Mouse (Mus musculus) liver, embryonic 18 days (tissue): ENCODE results near the gene Trim26. TPM values are rescaled to one million over a fixed set of nuclear protein-coding genes. Genes with fewer than 3 reads are reported as not detected.

Source experiments
- polyA plus RNA-seq: library from polyadenylated mRNA; depleted of rRNA; stranded (reverse); fragments of >200 nt; gene quantifications from 2 replicates; pipeline ENCODE4 v1.2.3, GENCODE M21; 2012; rRNA removed

Trim26 gene
- polyA plus RNA-seq: 19.4 and 23.3 TPM in 2 replicates

DNA sequence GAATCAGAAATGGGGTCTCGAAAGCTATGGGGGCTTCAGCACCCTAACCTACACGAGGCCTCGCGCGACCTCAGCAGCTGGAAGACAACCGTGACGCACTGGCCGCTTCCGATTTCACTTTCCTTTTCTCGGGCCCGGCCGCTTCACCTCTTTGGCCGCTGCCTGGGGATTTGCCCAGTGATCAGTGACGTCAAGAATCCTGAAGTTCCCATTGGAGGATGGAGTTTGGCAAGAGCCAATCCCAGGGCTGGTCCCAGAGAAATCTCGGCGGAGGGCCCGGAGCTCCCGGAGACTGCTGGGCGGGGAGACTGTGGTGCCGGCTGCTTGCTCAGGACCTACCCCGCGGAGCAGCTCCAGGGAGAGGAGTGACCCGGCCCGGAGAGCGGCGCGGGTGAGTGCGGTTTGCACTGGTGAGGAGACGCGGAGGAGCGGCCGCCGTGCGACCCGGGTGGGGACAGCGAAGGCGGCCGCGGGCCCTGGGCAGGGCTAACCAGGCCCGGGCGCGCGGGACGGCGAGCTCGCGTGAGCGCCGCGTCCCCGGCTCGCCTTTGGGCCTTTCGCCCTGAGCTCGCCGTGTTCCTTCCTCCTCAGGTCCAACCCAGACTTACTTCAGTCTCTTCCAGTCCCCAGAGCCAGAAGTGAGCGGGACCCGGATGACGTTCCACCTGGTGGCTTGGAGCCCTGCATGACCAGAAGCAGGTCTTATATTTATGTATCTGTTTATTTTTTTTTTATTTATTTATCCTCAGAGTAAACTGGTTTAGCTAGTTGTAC is at the start of gene Trim26:
TSS of gene Trim26 (plus strand) at position 261 of the 774 bp plus-strand sequence.

DNA sequence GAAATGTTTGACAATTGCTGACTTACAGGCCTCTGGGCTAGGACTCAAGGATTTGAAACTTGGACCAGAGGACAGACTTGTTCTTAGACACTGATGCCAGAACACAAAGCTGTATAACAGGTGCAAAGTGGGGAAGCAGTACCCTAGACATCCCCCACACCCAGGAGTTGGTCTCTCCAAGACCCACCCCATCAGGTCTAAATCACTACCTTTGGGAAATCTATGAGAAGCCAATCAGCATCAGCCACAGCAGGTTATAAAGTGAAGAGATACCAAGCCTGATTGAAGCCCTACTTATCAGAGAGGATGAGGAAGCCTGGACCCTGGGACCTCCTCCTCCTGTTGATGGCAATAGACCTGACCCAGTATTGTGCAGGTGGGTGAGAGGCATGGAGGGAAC is 25.1 kb upstream of the Trim26 start, which contains the start of gene H2-M10.6:
TSS of gene H2-M10.6 (plus strand) at position 301 of the 400 bp plus-strand sequence.

DNA sequence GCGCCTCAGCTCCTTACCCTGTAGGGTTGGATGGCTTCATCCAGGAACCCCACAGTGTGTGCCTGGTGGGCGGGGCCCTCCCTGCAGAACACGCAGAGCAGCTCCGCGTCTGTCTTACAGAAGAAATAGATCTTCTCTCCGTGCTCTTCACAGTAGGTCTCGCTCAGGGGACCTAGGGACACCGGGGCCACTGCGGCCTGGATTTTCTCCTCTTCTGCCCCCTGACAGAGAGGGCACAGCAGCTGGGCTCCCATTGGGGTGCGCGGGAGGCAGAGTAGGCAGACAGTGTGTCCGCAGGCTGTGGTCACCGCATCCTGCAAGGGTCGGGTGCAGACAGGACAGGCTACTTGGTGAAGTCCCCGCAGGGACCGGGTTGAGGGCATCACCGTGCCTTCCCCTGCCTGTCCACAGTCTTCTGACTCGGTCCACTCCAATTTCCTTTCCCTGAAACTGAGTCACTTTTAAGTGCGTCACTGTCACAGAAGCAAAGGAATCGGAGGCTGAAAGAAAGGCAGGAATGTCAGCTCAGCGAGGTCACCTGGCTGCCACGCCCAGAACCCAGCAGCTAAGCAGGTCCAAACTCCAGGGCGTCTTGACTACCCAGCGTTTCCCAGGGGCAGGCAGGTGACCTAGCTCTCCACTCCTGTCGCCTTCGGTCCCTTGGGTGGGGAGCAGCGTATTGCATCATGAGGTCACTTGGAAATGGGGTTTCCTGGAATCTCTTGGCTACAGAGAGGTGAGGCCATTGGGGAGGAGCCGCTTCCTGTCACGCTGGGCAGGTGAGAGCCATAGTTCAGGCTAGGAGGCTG is 30.0 kb downstream of the Trim26 start, which contains the start of gene Trim15:
TSS of gene Trim15 (minus strand) at position 492 of the 809 bp plus-strand sequence.

DNA sequence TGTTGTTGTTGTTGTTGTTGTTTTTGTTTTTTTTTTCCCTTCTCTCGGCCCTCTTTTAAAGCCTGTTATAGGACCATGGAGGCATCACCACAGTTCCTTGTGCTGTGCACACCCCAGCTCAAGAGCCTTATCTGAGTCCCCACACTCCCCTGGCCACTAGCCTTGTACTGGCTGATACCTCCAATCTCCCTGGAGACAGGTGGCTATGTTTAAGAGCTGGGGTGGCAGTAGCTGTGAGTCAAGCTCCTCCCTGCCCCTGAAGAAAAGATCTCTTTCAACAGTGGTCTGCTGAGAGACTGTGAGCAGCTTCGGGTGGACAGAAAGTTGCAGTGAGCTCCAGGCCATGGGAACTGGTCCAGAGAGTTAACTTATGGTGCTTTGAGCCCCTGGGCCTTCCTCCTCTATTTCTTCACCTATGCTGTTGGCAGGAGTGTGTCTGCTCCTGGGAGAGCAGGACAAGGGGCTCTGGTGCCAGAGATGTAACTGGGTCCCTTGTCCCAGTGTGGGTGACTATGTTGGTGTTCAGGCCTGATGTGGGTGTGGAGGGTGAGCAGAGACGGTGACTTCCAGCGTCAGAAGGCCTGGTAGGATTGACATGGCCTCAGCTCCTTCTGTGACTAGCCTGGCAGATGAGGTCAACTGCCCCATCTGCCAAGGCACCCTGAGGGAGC is 32.5 kb downstream of the Trim26 start, which contains the start of gene Trim10:
TSS of gene Trim10 (plus strand) at position 291 of the 671 bp plus-strand sequence.

DNA sequence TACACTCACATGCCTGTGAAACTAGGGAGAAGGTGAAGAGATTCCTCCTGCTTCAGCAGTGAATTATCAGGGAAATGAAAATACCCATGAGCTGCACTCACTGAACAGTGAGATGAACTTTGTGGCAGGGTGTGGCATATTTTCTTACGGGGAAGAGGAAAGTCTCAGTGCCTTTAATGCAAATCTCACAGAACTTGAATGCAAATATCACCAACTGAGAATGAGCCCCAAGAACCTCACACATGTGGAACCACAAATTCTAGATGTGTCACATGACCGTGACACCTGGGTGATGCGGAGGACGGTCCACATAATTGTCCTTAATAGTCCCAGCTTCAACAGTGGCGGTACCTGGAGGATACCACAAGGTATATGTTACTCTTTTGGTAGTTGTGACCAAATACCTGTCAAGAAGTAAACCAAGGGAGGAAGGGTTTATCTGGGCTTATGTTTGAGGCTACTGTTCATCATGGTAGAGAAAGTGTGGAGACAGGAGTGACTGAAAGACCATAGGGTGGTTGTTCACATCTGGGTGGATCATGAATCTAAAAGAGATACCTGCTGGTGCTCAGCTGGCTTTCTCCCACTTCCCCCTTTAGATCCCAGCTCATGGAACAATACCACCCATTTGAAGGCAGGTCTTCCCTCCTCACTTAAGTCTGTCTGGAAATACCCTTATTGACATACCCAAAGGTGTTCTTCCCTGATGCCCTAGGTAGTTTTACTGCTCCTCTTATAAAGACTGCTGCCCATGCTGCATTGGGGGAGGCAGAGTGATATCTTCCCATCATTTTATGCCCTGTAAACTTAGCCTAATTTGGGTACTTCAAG is 53.4 kb downstream of the Trim26 start, which contains the start of gene Trim40:
TSS of gene Trim40 (minus strand) at position 51 of the 831 bp plus-strand sequence.

DNA sequence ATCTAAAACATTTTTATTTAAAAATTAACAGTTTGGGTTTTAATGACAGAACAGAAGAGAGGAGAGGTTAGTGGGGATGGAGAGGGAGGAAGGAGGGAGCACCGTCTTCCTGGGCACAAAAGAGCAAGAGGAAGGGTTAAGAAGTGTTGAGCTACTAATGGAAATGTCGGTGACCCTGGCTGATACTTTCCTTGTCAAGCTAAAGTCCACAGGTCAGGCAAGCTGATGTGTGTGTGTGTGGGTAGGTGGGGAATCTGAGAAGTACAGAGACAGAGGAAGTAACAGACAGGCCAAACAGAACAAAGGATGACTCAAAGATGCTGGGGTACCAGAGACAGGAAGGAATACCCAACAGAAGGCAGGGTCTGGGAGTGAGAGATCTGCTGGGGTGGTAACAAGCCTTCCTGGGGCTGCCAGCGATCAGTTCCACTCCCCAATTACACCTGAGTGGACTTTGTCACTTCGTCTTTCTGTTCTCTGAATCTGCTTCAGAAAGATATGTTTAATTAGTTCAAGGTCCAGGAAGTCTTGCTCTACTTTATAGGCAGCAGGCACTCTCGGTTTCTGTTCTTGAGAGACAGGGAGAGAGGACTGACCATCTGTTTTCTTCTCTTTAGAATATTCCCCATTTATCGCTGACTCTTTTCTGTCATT is 60.7 kb downstream of the Trim26 start, which contains the start of gene Trim31:
TSS of gene Trim31 (plus strand) at position 567 of the 654 bp plus-strand sequence.

Other genes starting within 250 kb of the Trim26 start
- not detected in 2 replicates for gene H2-M9, start 194.5 kb upstream of the Trim26 start, polyA plus RNA-seq
- gene H2-M1, start 164.9 kb upstream of the Trim26 start, polyA plus RNA-seq: not detected in 2 replicates
- gene H2-M10.5, start 64.2 kb upstream of the Trim26 start, polyA plus RNA-seq: not detected in 2 replicates
- gene H2-M10.6, start 25.0 kb upstream of the Trim26 start, polyA plus RNA-seq: not detected in 2 replicates
- gene Trim15, start 30.1 kb downstream of the Trim26 start, polyA plus RNA-seq: 0.25 and 0.42 TPM in 2 replicates
- gene Trim10, start 32.4 kb downstream of the Trim26 start, polyA plus RNA-seq: 37.1 and 43.0 TPM in 2 replicates
- 0.01 TPM in 1 of 2 replicates, not detected in the other for gene Trim40, start 53.0 kb downstream of the Trim26 start, polyA plus RNA-seq
- gene Trim31, start 61.0 kb downstream of the Trim26 start, polyA plus RNA-seq: 0.04 TPM in 1 of 2 replicates, not detected in the other
- gene Rnf39, start 105.8 kb downstream of the Trim26 start, polyA plus RNA-seq: 0.05 and 0.07 TPM in 2 replicates
- 31.3 and 33.2 TPM in 2 replicates for gene Ppp1r11, start 114.6 kb downstream of the Trim26 start, polyA plus RNA-seq
- 15.5 and 17.6 TPM in 2 replicates for gene Znrd1, start 121.4 kb downstream of the Trim26 start, polyA plus RNA-seq
- gene Znrd1as, start 121.5 kb downstream of the Trim26 start, polyA plus RNA-seq: 3.4 and 4.2 TPM in 2 replicates
- gene 2410137M14Rik, start 144.1 kb downstream of the Trim26 start, polyA plus RNA-seq: not detected in 2 replicates
- gene H2-M5, start 152.4 kb downstream of the Trim26 start, polyA plus RNA-seq: 0.08 and 0.10 TPM in 2 replicates
- 4.5 and 5.2 TPM in 2 replicates for gene Zfp57, start 164.0 kb downstream of the Trim26 start, polyA plus RNA-seq
- not detected in 2 replicates for gene Mog, start 186.3 kb downstream of the Trim26 start, polyA plus RNA-seq
- gene Gabbr1, start 208.8 kb downstream of the Trim26 start, polyA plus RNA-seq: 3.1 and 5.1 TPM in 2 replicates